Mouse (Mus musculus): Measurements from ENCODE around the gene Cfap299. TPM values are rescaled to one million over a fixed set of nuclear protein-coding genes. Genes with fewer than 3 reads are reported as not detected.
"Not testable (repeated sequence)": the region's sequence is repeated elsewhere in the genome, so short reads cannot be mapped to it uniquely, and the experiment has no call there.

The Cfap299 gene
- total and polyA plus RNA-seq, 3 experiments, result not detected

DNA sequence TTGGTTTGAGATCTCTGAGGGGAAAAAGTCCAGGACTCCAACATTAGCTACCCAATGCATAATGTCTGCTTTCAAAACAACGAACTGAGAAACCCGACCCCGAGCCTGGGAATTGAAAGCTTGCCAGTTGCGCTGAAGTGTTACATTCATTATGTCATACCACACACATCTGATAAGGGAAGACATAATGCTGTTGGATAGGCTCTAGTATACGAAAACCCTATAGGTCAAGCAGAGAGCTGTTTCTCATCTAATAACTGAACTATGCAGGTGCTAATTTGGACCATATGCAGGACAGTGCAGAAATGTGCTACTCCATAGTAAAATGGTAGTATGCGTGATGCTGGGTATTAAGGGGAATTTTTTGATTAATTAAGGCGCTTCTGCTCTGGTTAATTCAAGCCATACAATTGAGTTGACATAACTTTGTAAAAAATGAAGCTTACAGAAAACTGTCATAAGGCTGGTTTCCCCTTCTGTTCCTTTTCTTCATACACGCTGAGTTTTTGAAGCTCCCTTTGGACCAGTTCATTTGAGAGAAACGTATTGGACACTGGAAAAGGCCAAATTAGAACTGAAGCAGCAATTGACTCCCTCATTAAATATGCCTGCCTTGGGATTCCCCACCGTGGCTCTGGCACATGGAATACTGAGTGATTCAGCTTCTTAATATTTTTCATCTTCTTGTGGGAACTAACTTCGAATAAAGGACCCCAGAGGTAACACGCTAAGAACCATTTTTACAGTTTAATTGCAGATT is 245.8 kb downstream of the Cfap299 start:
- in situ Hi-C loops (cut with MboI; ENCODE audit: low pct_ligation_motif_present, low pct_unique_long_range_greater_than_20kb, low sequenced_read_pairs), result no loop called here
- TF ChIP-seq PAX5 (IDR thresholded peaks at IDR 0.05; ENCODE audit: low read length), result no peak
- no peak for TF ChIP-seq GABPA (IDR thresholded peaks at IDR 0.05; ENCODE audit: insufficient replicate concordance, low read depth, low read length)
- no peak for TF ChIP-seq MXI1 (IDR thresholded peaks at IDR 0.05; ENCODE audit: low read depth, low read length)
- no peak for TF ChIP-seq ETS1 (conservative IDR thresholded peaks at IDR 0.05; ENCODE audit: low read depth, low read length)
- no peak for TF ChIP-seq CTCF (conservative IDR thresholded peaks at IDR 0.05 in 1 of 2, IDR thresholded peaks at IDR 0.05 in 1 of 2; ENCODE audit: low read depth in 2 of 2, low read length in 2 of 2)
- no peak for TF ChIP-seq NELFE (IDR thresholded peaks at IDR 0.05; ENCODE audit: low read depth, low read length)
- TF ChIP-seq EP300 (IDR thresholded peaks at IDR 0.05; ENCODE audit: low read length), result no peak
- no peak for TF ChIP-seq SMC3 (IDR thresholded peaks at IDR 0.05; ENCODE audit: low read depth, low read length)
- no peak for TF ChIP-seq JUN (IDR thresholded peaks at IDR 0.05; ENCODE audit: insufficient read depth, low read depth, low read length)
- TF ChIP-seq BHLHE40 (IDR thresholded peaks at IDR 0.05; ENCODE audit: low read depth, low read length), result no peak
- no peak for TF ChIP-seq MYC (IDR thresholded peaks at IDR 0.05; ENCODE audit: low read depth, low read length)
- TF ChIP-seq IRF4 (IDR thresholded peaks at IDR 0.05; ENCODE audit: low read depth, low read length), result no peak
- TF ChIP-seq RCOR1 (conservative IDR thresholded peaks at IDR 0.05; ENCODE audit: low read depth, low read length), result no peak
- TF ChIP-seq RAD21 (IDR thresholded peaks at IDR 0.05; ENCODE audit: low read depth, low read length), result no peak
- TF ChIP-seq UBTF (IDR thresholded peaks at IDR 0.05; ENCODE audit: low read depth, low read length), result no peak
- TF ChIP-seq POLR2A (IDR thresholded peaks at IDR 0.05; ENCODE audit: low read depth, low read length), result no peak
- TF ChIP-seq CHD1 (IDR thresholded peaks at IDR 0.05; ENCODE audit: low read depth, low read length), result no peak
- no peak for TF ChIP-seq ZMIZ1 (IDR thresholded peaks at IDR 0.05; ENCODE audit: low read depth, low read length)

DNA sequence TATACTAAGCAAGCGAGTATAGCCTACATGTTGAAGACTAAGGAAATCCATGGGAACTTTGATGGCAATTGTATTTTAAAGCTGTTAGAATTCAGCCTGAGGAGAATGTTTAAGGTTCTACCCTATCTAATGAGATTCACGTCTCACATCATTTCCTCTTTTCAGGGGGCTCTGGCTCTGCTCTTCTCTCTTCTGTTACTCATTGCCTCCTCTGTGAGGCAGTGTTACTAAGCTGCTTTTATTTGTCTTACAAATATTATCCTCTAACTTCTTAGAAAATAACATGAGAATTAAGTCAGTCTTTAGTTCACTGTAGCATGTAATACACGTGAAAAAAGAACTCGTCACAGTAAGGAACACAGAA is 246.3 kb downstream of the Cfap299 start:
- dilution Hi-C loops (cut with MboI; ENCODE audit: extremely low pct_ligation_motif_present, extremely low pct_unique_long_range_greater_than_20kb, low sequenced_read_pairs) (no loop called here), in situ Hi-C loops (cut with MboI; ENCODE audit: low pct_ligation_motif_present, low pct_unique_long_range_greater_than_20kb, low sequenced_read_pairs) (no loop called here)
- TF ChIP-seq MXI1 (IDR thresholded peaks at IDR 0.05; ENCODE audit: low read depth, low read length) (no peak), SIN3A (IDR thresholded peaks at IDR 0.05; ENCODE audit: low read length) (no peak), MYC (IDR thresholded peaks at IDR 0.05; ENCODE audit: low read depth, low read length) (no peak), CHD1 (IDR thresholded peaks at IDR 0.05; ENCODE audit: low read depth, low read length) (no peak), ETS1 (conservative IDR thresholded peaks at IDR 0.05; ENCODE audit: low read depth, low read length) (no peak), RCOR1 (conservative IDR thresholded peaks at IDR 0.05; ENCODE audit: low read depth, low read length) (no peak), USF1 (IDR thresholded peaks at IDR 0.05; ENCODE audit: low read depth, low read length) (no peak)
- Histone ChIP-seq H3K4me2 (ENCODE audit: insufficient read depth, low read depth, poor library complexity, severe bottlenecking) (no peak overlapping the region), H3K79me2 (replicated peaks; ENCODE audit: control insufficient read depth, extremely low read depth, insufficient read depth, poor library complexity, severe bottlenecking) (no peaks in the 10 kb centered on the region), H3K4me3 (replicated peaks in 1 of 3; ENCODE audit: low read depth in 2 of 3, low read length in 2 of 3, poor library complexity in 1 of 3) (no peak overlapping the region), H3K9me3 (replicated peaks; ENCODE audit: low read length) (no peaks in the 10 kb centered on the region), H3K9ac (ENCODE audit: insufficient read depth, low read depth) (no peak overlapping the region), H3K27me3 (replicated peaks) (no peaks in the 10 kb centered on the region), H3K27ac (ENCODE audit: insufficient read depth, low read depth) (no peak overlapping the region), H3K36me3 (replicated peaks in 1 of 2; ENCODE audit: control insufficient read depth in 1 of 2, insufficient read depth in 1 of 2, low read length in 1 of 2) (no peaks in the 10 kb centered on the region), H3K4me1 (ENCODE audit: control insufficient read depth in 1 of 2, insufficient read depth in 2 of 2) (peaks cover 4 to 39% of the 10 kb centered on the region in 2 experiments; a peak in 3 of 4 replicates)
- DNase-seq (ENCODE audit: extremely low read depth), result no peak

More for the DNA sequence above, 245.8 kb downstream of the Cfap299 start:
- H3K4me1 ChIP-seq (ENCODE audit: control insufficient read depth in 1 of 2, insufficient read depth in 2 of 2), result peaks cover 4 to 44% of the 10 kb centered on the region in 2 experiments; a peak in 3 of 4 replicates
- H3K9ac ChIP-seq (ENCODE audit: insufficient read depth, low read depth), result no peak overlapping the region
- no peaks in the 10 kb centered on the region for H3K9me3 ChIP-seq (replicated peaks; ENCODE audit: low read length)
- H3K27ac ChIP-seq (ENCODE audit: insufficient read depth, low read depth), result no peak overlapping the region
- dilution Hi-C loops (cut with MboI; ENCODE audit: extremely low pct_ligation_motif_present, extremely low pct_unique_long_range_greater_than_20kb, low sequenced_read_pairs), result no loop called here
- no peaks in the 10 kb centered on the region for H3K27me3 ChIP-seq (replicated peaks)
- H3K4me2 ChIP-seq (ENCODE audit: insufficient read depth, low read depth, poor library complexity, severe bottlenecking), result no peak overlapping the region
- H3K36me3 ChIP-seq (replicated peaks in 1 of 2; ENCODE audit: control insufficient read depth in 1 of 2, insufficient read depth in 1 of 2, low read length in 1 of 2), result no peaks in the 10 kb centered on the region
- DNase-seq (ENCODE audit: extremely low read depth), result no peak
- H3K4me3 ChIP-seq (replicated peaks in 1 of 3; ENCODE audit: low read depth in 2 of 3, low read length in 2 of 3, poor library complexity in 1 of 3), result no peak overlapping the region
- H3K79me2 ChIP-seq (replicated peaks; ENCODE audit: control insufficient read depth, extremely low read depth, insufficient read depth, poor library complexity, severe bottlenecking), result no peaks in the 10 kb centered on the region

DNA sequence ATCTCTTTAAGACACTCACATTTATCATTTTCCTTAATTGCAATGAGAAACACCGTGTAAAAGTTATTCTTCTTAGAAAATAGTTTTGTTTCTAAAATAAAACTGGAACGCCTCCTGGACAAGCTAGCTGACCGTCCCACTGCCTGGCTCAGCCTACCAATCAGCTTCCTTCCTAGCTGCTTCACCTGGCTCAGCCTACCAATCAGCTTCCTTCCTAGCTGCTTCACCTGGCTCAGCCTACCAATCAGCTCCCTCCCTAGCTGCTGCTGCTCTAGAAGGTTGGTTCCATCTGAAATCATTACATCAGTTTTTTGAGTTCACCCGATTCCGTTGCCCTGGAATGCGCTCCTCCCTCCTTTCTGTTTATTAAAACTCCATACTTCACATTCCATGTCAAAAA is 247.4 kb downstream of the Cfap299 start:
- H3K4me1 ChIP-seq (ENCODE audit: control insufficient read depth in 1 of 2, insufficient read depth in 2 of 2), result peaks cover 4 to 46% of the 10 kb centered on the region in 2 experiments; a peak in 3 of 4 replicates
- H3K27me3 ChIP-seq (replicated peaks); H3K4me3 ChIP-seq (replicated peaks in 1 of 3; ENCODE audit: low read depth in 2 of 3, low read length in 2 of 3, poor library complexity in 1 of 3); H3K9ac ChIP-seq (ENCODE audit: insufficient read depth, low read depth); H3K36me3 ChIP-seq (replicated peaks in 1 of 2; ENCODE audit: control insufficient read depth in 1 of 2, insufficient read depth in 1 of 2, low read length in 1 of 2); dilution Hi-C loops (cut with MboI; ENCODE audit: extremely low pct_ligation_motif_present, extremely low pct_unique_long_range_greater_than_20kb, low sequenced_read_pairs); H3K9me3 ChIP-seq (replicated peaks; ENCODE audit: low read length); H3K27ac ChIP-seq (ENCODE audit: insufficient read depth, low read depth); H3K4me2 ChIP-seq (ENCODE audit: insufficient read depth, low read depth, poor library complexity, severe bottlenecking); in situ Hi-C loops (cut with MboI; ENCODE audit: low pct_ligation_motif_present, low pct_unique_long_range_greater_than_20kb, low sequenced_read_pairs); DNase-seq (ENCODE audit: extremely low read depth); H3K79me2 ChIP-seq (replicated peaks; ENCODE audit: control insufficient read depth, extremely low read depth, insufficient read depth, poor library complexity, severe bottlenecking): not testable (repeated sequence)
